Mouse (Mus musculus) E14TG2a.4 (cell line): ENCODE measurements around the gene Olfr97.

Source experiments
- CTCF ChIP-seq: conservative IDR thresholded peaks from 2 replicates; pipeline ENCODE4 v1.5.1; 2014; ENCODE audit warnings: low read length
- POU5F1 ChIP-seq: IDR thresholded peaks from 2 replicates; pipeline ENCODE4 v1.6.1; 2014; ENCODE audit warnings: low read length, borderline replicate concordance

DNA sequence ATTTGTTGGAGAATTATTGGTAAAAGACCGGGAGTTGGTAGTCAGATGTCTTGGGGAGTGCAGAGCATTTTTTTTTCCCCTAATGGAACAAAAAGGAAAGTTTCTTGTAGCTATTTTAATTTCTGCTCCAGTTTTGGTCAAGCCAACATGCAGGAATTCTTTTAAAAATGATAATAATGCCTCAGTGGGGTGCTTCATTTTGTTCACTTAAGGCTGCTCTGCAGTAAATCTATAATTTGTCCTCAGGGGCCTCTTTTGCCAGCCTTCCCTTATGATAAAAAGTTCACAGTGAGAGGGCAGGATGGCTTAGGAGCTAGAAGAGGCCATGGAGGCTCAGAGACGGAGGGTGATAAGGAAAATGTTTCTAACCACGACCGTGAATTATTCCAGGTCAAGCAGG, 17.3 kb downstream of the Olfr97 start, which contains the start of gene Olfr96:
- no peak for TF ChIP-seq POU5F1
- no peak for TF ChIP-seq CTCF
